Mouse (Mus musculus) lung, postnatal 25 days (tissue): Measurements from ENCODE around the gene Nyx.
"Not testable (repeated sequence)": the region's sequence is repeated elsewhere in the genome, so short reads cannot be mapped to it uniquely, and the experiment has no call there.

ENCODE experiments used
- DNase-seq: peaks from one replicate; pipeline ENCODE4 v3.0.0; 2022; ENCODE audit warnings: low spot score

Nyx gene

DNA sequence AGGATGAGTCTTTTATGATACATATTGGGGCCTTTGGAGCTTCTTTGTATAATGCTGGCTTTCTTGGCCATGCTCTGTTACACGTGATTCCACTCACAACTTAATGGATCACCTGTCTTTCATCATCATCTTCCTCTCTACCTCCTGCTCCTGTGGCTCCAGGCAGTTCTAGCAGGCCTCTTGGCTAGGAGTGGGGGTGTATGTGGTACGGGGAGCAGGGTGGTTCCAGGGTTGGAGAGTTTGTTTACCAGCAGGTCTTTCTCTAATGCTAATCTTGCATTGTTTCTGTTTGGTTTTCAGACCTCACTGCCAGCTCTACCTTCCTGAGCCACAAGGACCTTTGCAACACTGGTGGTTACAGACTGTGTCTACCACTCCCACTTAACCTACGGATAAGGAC lies at the start of gene Nyx:
TSS of gene Nyx (plus strand) at position 301 of the 400 bp plus-strand sequence.
- no peak for DNase-seq

- no peak for DNase-seq
Observed at GRCm38 (mm10) chrX:13422047-13422446, 43.9 kb upstream of the Nyx start.

GRCm38 (mm10) chrX:13431421-13431820 lies 34.5 kb upstream of the Nyx start:
- no peak for DNase-seq

DNA sequence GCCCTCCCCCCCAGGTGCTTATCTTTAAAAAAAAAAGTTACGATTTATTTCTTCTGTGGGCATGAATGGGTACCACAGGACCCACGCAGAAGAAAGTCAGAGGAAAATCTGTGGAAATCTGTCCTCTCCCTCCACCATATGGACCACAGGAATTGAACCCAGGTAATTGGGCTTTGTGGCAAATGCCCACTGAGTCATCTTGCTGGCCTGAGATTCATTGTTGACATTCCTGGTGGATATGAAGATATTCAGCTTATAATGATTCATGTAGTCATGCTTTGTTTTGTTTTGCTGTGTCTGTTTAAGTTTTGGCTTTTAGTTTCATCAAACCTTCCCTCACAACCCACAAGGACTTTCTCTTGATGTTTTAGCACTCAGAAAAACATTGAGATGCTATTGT lies 29.9 kb upstream of the Nyx start:
- DNase-seq: not testable (repeated sequence)

GRCm38 (mm10) chrX:13456544-13456943 lies 9.4 kb upstream of the Nyx start:
- DNase-seq: not testable (repeated sequence)

DNA sequence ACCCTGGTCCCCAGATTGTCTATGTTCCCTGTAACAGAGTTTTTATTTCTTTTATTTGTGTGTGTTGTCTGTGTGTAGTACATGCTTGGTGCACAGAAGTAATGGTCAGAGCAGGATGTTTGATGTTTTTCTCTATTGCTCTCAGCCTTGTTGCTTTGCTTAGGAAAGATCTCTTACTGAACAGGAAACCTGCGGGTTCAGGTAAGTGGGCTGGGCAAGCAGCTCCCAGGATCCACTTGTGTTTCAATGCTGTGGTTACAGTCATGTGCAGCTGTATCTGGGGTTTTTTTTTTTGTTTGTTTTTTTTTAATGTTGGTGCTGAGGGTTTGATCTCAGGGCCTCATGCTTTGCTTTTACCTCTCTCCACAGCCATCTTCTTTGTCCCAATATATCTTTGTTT lies 7.1 kb upstream of the Nyx start:
- no peak for DNase-seq

DNA sequence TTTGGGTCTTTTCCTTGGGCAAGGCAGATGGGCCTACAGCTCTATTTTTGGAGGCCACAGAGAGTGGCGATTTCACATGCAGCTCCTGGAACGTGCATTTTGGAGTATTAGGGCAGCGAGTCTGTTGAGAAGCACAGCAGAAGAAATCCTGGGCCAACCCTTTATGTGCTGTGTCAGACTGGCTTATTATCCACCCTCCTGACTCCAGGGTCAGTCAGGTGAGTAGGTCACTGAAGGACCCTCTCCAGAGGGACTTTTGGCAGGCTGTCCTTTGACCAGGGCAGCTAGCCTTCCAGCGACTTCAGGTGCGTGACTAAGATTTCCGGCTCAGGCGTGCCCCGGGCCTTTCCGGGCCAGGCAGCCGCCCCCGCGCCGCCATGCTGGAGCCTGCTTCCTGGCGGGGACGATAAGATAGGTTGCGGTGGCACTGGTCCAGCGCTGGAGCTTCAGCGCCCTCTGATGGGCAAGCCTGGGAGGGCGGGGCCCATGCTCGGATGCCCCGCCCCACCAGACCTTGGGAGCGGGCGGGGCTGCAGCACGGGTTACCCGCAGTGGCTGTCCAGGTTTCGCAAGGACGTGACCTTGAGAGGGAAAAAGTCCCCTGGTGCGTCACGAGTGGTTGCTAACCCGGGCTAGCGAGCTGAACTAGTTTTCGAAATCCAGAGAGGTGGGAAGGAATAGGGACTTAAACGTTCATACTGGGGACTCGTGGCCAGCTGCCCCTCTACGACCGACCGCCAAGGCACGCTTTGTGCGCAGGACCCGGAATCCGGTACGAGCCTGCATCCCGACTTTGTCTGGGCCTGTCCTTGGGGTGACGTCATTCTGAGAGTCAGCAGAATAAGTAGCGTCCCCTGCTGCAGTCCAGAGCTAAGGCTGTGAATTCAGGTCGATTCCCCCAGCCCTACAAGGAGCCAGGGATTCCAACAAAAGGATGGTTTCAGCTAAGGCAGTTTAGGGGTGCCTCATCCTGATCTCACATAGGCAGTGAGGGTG lies 4.3 kb upstream of the Nyx start:
- peak; percentile 89 for DNase-seq

GRCm38 (mm10) chrX:13462982-13463517 lies 2.9 kb upstream of the Nyx start:
- peak; percentile 36 for DNase-seq

- peak; percentile 23 for DNase-seq
Observed at GRCm38 (mm10) chrX:13466681-13467080, 771 bp downstream of the Nyx start.

DNA sequence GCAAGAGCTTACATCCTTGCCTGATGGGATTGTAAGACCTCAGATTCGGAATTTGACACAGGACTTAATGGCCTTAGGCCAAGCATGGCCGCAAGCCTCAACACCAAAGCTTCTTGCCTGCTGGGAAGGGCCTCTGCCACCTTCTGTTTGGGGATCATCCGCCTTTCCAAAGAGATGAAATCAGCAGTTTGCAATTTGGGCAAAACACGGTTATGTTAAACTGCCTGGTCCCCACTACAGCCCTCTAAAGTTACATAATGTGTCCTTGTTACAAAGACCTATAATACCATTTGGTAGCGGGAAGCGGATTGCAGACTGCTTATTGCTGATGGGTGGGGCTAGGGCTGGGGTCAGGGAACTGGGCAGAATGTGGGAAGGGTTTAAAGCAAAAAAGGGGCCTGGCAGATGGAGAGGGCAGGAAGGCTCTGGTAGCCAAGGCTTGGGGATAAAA lies 1.2 kb downstream of the Nyx start:
- DNase-seq: no peak

DNA sequence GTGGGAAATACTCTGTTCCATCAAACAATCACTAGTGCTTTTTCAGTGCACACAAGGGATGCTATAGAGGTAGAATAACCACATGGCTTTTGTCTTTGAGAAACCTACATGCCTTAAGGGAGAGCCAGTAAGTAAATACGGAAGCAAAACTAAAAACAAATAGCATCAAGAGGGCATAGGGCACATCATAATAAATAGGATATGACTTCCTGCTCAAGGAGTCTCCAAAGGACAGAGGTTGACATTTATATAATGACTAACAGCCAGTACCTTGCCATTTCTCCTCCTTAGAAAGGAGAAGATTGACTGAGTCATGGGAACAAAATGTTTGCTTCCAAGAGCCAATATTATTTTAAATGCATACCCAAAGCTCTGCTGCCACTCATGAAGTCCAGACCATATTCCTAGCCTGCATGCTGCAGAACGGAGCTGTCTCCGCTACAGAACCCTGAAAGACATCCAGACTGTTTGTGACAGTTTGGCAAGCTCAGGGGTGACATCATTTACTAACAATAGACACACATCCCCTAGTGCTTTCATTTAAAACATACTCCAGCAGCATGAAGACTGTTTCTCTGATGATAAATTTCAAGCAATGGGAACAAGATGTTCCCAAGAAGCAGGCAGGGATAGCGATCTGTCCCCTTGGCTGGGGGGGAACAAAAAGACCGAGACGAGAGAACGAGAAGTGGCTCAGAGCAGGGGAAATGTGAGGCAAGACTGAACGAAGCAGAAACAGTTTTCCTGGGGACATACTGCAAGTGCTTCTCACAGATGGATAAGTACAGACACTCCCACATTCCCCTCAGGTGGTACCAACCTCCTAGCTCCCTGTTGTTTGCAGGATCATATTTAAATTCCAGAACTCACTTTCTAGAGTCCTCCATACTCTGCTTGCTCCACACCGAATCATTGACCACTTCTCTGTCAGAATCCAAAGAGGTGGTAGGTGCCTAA lies 3.5 kb downstream of the Nyx start:
- peak; percentile 84 for DNase-seq

GRCm38 (mm10) chrX:13471925-13472324 lies 6.0 kb downstream of the Nyx start:
- no peak for DNase-seq

- DNase-seq: no peak
Observed at GRCm38 (mm10) chrX:13472751-13473225, 6.9 kb downstream of the Nyx start.

- DNase-seq: no peak
Observed at GRCm38 (mm10) chrX:13475382-13475781, 9.5 kb downstream of the Nyx start.

GRCm38 (mm10) chrX:13477596-13477995 lies 11.7 kb downstream of the Nyx start:
- DNase-seq: no peak

GRCm38 (mm10) chrX:13478298-13478697 lies 12.4 kb downstream of the Nyx start:
- DNase-seq: peak; percentile 41

- DNase-seq: no peak
Observed at GRCm38 (mm10) chrX:13479570-13479969, 13.7 kb downstream of the Nyx start.

DNA sequence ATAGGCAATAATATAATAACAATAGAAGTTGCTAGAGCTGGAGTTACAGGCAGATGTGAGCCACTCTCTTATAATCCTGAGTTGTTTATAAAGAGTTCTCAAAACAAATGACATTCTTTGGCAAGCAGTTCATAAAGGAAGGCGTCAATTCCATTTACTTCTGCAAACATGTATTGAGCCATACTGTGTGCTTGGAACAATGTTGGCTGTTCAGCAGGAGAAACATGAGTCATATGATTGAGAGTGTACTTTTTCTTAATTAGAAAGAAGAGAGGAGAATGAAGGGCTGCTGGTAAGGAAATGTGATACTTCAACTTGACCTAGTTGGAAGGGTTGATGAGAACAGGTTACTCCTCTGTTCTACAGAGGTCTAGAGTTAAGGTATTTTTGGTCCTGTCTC lies 16.7 kb downstream of the Nyx start:
- DNase-seq: peak; percentile 43

GRCm38 (mm10) chrX:13484447-13484846 lies 18.5 kb downstream of the Nyx start:
- DNase-seq: no peak

DNA sequence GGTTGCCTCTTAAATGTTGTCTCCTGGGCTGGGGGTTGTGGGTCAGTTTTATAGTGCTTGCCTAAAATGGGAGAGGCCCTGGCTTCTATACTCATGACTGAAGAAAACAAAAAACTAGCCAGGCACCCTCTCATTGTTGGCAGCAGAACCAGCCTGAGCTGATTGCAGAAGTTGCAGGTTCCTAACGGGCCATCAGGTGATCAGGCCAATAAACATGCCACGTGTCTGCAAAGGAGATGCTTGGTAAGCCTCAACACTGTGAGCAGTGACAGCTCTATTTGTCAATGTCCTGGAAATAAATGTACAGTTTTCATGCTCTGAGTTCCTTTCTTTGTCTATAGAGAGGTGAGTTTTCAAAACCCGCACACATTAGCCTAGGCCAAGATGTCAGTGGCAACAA lies 23.1 kb downstream of the Nyx start:
- no peak for DNase-seq

DNA sequence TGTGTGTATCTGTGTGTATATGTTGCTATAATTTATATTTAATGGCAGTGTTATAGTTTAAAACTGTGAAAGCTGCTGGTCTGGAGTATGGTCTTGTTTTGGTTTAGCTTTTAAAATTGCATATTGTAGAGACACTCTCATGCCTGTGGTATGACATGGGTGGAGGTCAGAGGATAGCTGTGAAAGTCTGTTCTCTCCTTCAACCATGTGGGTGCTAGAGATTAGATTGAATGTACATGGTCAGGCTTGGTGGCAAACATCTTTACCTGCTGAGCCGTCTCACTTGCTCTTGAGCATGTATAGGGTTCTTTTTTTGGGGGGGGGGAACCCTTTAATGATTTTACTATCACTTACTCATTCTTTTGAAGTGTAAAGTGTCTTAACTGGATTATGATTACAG lies 23.9 kb downstream of the Nyx start:
- DNase-seq: no peak

- no peak for DNase-seq
Observed at GRCm38 (mm10) chrX:13490941-13491340, 25.0 kb downstream of the Nyx start.
